Mouse (Mus musculus) kidney, embryonic 14.5 days (tissue): Measurements from ENCODE around the gene Zyg11b. TPM values are rescaled to one million over a fixed set of nuclear protein-coding genes. Genes with fewer than 3 reads are reported as not detected.
A peak's percentile ranks its signal among the peaks of the same experiment; 100 is the strongest.

ENCODE experiments used
- ATAC-seq: fragments of 200-750 bp; cut with Nextera tagmentation; 2 replicates; pipeline ENCODE4 v1.8.0; 2017; ENCODE audit warnings: moderate number of reproducible peaks, mild to moderate bottlenecking, moderate TSS enrichment, moderate library complexity; ENCODE audit not compliant: low FRiP score, low TSS enrichment
- H3K27ac ChIP-seq: fragments of 300-500 bp; sonication (generic); 2 replicates; pipeline ENCODE4 v1.5.1; 2014; ENCODE audit warnings: low read depth, mild to moderate bottlenecking, low read length, moderate library complexity, mixed read lengths
- H3K27me3 ChIP-seq: fragments of 300-500 bp; sonication (generic); 2 replicates; pipeline ENCODE4 v1.6.1; 2014; ENCODE audit warnings: mild to moderate bottlenecking, low read length; ENCODE audit not compliant: control insufficient read depth, insufficient read depth
- H3K36me3 ChIP-seq: fragments of 300-500 bp; sonication (generic); 2 replicates; pipeline ENCODE4 v1.6.1; 2014; ENCODE audit warnings: low read length, mixed read lengths; ENCODE audit not compliant: control insufficient read depth, insufficient read depth
- H3K4me1 ChIP-seq: fragments of 300-500 bp; sonication (generic); 2 replicates; pipeline ENCODE4 v1.6.1; 2014; ENCODE audit warnings: low read length, mixed read lengths; ENCODE audit not compliant: control insufficient read depth, insufficient read depth
- H3K4me2 ChIP-seq: fragments of 300-500 bp; sonication (generic); replicated peaks from 2 replicates; pipeline ENCODE4 v1.6.1; 2014; ENCODE audit warnings: low read depth, mild to moderate bottlenecking, low read length
- H3K4me3 ChIP-seq: fragments of 300-500 bp; sonication (generic); 2 replicates; pipeline ENCODE4 v1.5.1; 2014; ENCODE audit warnings: mild to moderate bottlenecking, low read length
- H3K9ac ChIP-seq: fragments of 300-500 bp; sonication (generic); 2 replicates; pipeline ENCODE4 v1.6.1; 2014; ENCODE audit warnings: low read depth, mild to moderate bottlenecking, low read length, moderate library complexity
- H3K9me3 ChIP-seq: fragments of 300-500 bp; sonication (generic); 2 replicates; pipeline ENCODE4 v1.6.1; 2016; ENCODE audit warnings: low read length; ENCODE audit not compliant: control insufficient read depth
- WGBS: fragments of 180-500 bp; shearing (Covaris S2); extraction: QIAGEN DNeasy Blood & Tissue Kit; methylation state at CpG from one replicate; pipeline ENCODE4 v1.1.7; 2014; 5-methylcytosine and 5-hydroxymethylcytosine counted together
- polyA plus RNA-seq: library from polyadenylated mRNA; unstranded; fragments of >200 nt; fragmentation: Nextera tagmentation; extraction: Ambion mirVana; gene quantifications from 2 replicates; pipeline ENCODE4 v1.2.1, GENCODE M21; 2014

Gene Zyg11b
- polyA plus RNA-seq, 1 experiment from 2014 or later: 17.2 TPM

DNA sequence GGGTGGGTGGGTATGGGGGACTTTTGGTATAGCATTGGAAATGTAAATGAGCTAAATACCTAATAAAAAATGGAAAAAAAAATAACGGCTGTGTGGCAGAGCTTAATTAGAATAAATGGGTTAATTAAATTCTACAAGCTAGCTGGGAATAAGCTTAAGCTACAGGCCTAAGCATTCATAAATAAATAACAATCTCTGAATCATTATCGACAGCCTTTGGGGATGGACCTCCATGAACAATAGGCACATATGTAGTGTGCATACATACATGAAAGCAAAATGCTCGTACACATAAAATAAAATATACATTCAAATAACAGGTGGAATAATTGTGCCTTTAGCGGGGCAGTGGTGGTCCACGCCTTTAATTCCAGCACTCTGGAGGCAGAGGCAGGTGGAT is 78.4 kb downstream of the Zyg11b start:
- Histone ChIP-seq H3K27me3 (peaks cover 6% of the 10 kb centered on the region; the same call in 1 of the 2 replicates), H3K4me1 (no peaks in the 10 kb centered on the region), H3K4me3 (no peak overlapping the region), H3K4me2 (no peak overlapping the region), H3K9me3 (no peaks in the 10 kb centered on the region), H3K36me3 (no peaks in the 10 kb centered on the region), H3K9ac (no peak overlapping the region), H3K27ac (no peak overlapping the region)
- WGBS: 89% methylated on average over 5 of the region's 5 CpGs
- no peak for ATAC-seq

DNA sequence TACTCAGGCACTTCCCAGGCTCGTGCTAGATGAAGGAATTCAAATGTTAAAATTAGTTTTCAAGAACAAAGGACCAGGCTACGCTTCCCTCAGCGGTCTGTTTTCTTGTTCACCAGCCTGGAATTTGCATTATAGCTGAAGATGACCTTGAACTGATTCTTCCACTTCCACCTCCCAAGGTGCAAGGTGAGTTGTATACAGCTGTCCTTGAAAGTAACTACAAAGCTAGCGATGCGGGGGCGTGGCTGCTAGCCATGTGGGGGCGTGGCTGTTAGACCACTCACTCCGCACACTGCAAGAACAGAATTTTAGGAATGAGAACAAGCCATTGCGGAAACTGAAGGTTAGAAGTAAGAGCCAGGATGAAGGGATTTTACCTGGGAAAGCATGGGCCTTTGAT is 81.9 kb downstream of the Zyg11b start:
- no peak overlapping the region for H3K9ac ChIP-seq
- H3K4me1 ChIP-seq: no peaks in the 10 kb centered on the region
- H3K4me2 ChIP-seq: no peak overlapping the region; the same call in 1 of the 2 replicates
- no peak overlapping the region for H3K4me3 ChIP-seq
- 8% methylated on average over 9 of the region's 9 CpGs for WGBS
- peaks cover 15% of the 10 kb centered on the region; the same call in 1 of the 2 replicates for H3K27me3 ChIP-seq
- no peak overlapping the region for H3K27ac ChIP-seq
- H3K9me3 ChIP-seq: no peaks in the 10 kb centered on the region
- no peaks in the 10 kb centered on the region for H3K36me3 ChIP-seq
- ATAC-seq: no peak

DNA sequence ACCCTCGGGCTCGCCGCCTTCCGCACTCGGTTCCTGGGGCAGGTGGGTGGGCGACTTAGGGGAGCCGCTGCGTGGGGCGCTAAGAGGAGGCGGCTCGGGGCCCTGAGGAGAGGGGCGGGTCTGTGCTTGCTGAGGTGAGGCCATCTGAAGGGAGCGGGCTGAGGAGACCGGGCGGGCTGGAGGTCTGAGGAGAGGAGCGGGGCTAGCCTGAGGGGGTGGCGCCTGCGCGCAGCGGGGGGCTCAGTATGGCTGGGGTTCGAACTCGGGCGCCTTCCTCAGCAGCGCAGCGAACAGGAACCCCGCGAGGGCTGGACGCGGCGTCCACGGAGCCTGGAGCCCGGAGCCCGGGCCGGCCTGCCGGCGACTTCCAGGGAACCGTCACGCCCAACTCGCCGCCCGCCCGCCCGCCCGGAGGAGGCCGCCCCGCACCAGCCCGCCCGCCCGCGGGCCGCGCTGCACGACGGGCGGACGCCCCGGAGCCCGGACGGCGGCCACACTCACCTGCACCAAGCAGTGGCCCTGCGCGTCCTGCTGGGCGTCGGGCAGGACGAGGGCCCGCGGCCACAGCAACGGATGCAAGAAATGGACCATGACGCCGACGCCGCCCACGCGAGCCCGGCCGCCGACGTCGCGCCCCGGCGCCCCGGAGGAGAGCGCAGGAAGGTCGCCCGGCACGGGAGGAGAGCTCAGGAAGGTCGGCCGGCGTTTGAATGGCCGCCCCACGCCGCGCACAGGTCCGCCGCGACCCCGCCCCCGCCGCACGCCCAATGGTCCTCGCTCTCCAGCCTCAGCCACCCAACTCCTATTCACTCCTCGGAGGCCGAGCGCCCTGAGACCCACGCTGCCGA is 83.3 kb downstream of the Zyg11b start, which contains the start of gene Zyg11a:
Gene Zyg11a (minus strand): TSS at position 717 of the 848 bp plus-strand sequence.
- H3K4me2 ChIP-seq: peak within 1 kb of the TSS; percentile 61
- WGBS: 1% methylated on average over 71 of the region's 107 CpGs
- H3K27ac ChIP-seq: no peak within 1 kb of the TSS
- H3K4me1 ChIP-seq: no peaks in the 10 kb centered on the region
- peak; percentile 84 for ATAC-seq
- H3K4me3 ChIP-seq: peak within 1 kb of the TSS; percentile 48
- H3K27me3 ChIP-seq: peaks cover 15% of the 10 kb centered on the region; the same call in 1 of the 2 replicates
- H3K36me3 ChIP-seq: no peaks in the 10 kb centered on the region
- peak within 1 kb of the TSS; percentile 45 for H3K9ac ChIP-seq
- H3K9me3 ChIP-seq: no peaks in the 10 kb centered on the region

DNA sequence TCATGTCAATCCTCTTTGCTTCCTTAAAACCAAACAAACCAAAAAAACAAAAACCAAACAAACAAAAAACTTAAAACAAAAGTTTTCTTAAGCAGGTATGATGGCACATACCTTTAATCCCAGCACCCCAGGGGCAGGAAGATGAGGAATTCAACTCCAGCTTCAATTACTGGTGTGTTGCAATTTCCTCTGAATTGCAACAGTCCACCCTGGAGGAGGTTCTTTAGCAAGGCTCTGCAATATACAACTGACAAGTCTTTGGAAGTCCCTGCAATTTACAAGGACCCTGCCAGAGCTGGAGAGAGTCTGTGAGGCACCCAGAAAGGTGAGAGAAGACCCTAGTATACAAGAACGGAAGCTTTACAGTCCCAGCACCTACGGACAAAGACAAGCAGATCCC is 87.9 kb downstream of the Zyg11b start:
- no peak overlapping the region for H3K27ac ChIP-seq
- H3K4me1 ChIP-seq: no peaks in the 10 kb centered on the region
- no peaks in the 10 kb centered on the region for H3K36me3 ChIP-seq
- no peak overlapping the region for H3K4me2 ChIP-seq
- H3K27me3 ChIP-seq: peaks cover 15% of the 10 kb centered on the region; the same call in 1 of the 2 replicates
- no peak overlapping the region for H3K9ac ChIP-seq
- H3K9me3 ChIP-seq: no peaks in the 10 kb centered on the region
- no peak for ATAC-seq
- WGBS: 83% methylated on average over 2 of the region's 2 CpGs
- no peak overlapping the region for H3K4me3 ChIP-seq

DNA sequence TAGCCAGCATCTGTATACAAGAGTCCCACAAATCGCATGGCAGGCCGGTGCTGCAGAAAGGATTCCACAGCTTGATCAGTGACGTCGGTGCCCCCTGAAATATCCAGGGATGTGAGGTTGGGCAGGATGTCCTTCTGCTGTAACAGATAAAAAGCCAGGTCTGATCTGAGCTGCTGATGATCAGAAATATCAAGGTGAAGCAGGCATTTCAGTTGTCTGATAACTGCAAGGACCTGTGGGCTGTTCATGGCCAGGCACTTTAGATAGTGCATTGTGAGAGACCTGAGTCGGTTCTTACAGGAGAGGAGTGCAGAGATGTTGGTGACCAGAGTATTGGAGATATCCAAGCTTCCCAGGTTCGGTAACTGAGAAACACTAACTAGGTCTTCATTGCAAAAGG is 96.3 kb downstream of the Zyg11b start:
- H3K27me3 ChIP-seq: no peaks in the 10 kb centered on the region
- WGBS: 91% methylated on average over 6 of the region's 6 CpGs
- H3K36me3 ChIP-seq: no peaks in the 10 kb centered on the region
- H3K9me3 ChIP-seq: no peaks in the 10 kb centered on the region
- no peaks in the 10 kb centered on the region for H3K4me1 ChIP-seq
- no peak for ATAC-seq
- no peak overlapping the region for H3K9ac ChIP-seq
- no peak overlapping the region for H3K4me3 ChIP-seq
- H3K4me2 ChIP-seq: no peak overlapping the region
- no peak overlapping the region for H3K27ac ChIP-seq

DNA sequence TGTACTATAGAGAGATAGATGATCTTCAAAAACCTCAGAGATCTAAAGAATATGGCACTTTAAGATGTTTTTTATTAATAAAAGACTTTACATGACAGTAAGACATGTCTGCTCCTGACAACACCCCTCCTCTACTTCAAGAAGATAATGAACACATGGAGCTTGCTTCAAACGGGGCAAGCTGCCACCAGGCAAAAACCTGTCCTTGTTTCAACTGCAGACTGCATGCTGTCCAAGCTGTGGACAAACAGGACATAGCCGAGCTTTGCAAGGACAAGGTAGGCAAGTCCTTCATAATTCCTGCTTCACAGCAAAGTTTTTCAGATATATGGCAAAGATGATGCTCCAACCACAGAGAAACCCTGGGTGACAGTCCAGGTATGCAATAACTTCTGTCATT is 101.7 kb downstream of the Zyg11b start:
- ATAC-seq: no peak
- Histone ChIP-seq H3K36me3 (no peaks in the 10 kb centered on the region), H3K27me3 (no peaks in the 10 kb centered on the region), H3K27ac (no peak overlapping the region), H3K9me3 (no peaks in the 10 kb centered on the region), H3K4me3 (no peak overlapping the region), H3K4me1 (no peaks in the 10 kb centered on the region), H3K4me2 (no peak overlapping the region), H3K9ac (no peak overlapping the region)
- WGBS: 66% methylated on average over 2 of the region's 2 CpGs

DNA sequence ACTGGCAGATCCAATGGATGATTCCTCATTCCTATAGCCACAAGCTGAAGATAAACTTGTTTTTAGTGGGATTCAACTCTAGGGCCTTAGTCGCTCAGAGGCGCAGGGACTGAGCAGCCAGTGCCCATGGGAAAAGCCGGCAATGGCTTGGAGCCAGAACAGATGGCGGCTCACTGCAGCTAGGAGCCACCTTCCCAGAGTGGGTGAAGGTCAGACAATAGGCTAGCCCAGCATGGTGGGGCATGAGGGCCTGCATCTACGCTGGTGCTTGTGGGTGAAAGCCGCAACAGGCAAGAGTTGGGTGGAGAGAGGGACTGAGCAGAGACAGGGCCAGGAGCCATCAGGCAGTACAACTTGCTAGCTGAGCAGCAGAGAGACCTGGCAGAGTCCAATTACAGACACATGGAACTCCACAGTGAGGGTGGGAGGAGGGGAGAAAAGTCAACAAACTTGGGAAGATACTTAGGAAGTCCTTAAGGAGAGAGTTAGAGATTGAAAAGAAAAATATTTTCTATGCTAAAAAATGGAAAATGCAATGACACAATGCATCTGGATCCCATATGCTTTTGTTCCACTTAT is 104.5 kb downstream of the Zyg11b start:
- Histone ChIP-seq H3K27ac (no peak overlapping the region), H3K4me3 (no peak overlapping the region), H3K9me3 (no peaks in the 10 kb centered on the region), H3K9ac (no peak overlapping the region), H3K4me1 (no peaks in the 10 kb centered on the region), H3K4me2 (no peak overlapping the region), H3K36me3 (no peaks in the 10 kb centered on the region), H3K27me3 (no peaks in the 10 kb centered on the region)
- ATAC-seq: 0 out of 2 replicates have a peak, but pooled peaks have one; percentile 64
- 53% methylated on average over 6 of the region's 6 CpGs for WGBS

DNA sequence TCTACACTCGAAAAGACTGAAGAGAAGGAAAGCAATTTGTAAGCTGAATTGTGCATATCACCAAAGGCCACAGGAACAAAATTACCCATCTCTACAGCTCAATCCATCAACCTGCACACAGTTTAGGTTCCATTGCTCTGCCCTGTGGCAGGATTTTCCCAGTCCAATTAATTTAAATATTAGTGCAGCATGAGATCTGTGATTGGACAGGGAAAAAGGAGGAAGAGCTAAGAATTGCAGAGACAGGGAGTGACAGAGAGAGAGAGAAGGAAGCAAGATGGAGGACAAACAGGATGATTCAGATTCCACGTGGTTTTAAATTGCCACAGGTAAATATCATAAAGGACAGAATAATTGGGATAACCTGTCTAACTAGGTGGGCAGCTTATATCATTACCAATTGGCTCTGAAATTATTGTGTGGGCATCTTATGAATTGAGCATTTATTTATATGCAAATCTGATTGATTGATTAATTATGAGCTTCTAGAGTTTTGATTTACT is 108.0 kb downstream of the Zyg11b start:
- H3K27ac ChIP-seq: no peak overlapping the region
- no peak for ATAC-seq
- no peaks in the 10 kb centered on the region for H3K27me3 ChIP-seq
- H3K36me3 ChIP-seq: no peaks in the 10 kb centered on the region
- no peak overlapping the region for H3K9ac ChIP-seq
- WGBS: 80% methylated on average over 2 of the region's 2 CpGs
- no peak overlapping the region for H3K4me3 ChIP-seq
- no peaks in the 10 kb centered on the region for H3K9me3 ChIP-seq
- no peaks in the 10 kb centered on the region for H3K4me1 ChIP-seq
- no peak overlapping the region for H3K4me2 ChIP-seq

DNA sequence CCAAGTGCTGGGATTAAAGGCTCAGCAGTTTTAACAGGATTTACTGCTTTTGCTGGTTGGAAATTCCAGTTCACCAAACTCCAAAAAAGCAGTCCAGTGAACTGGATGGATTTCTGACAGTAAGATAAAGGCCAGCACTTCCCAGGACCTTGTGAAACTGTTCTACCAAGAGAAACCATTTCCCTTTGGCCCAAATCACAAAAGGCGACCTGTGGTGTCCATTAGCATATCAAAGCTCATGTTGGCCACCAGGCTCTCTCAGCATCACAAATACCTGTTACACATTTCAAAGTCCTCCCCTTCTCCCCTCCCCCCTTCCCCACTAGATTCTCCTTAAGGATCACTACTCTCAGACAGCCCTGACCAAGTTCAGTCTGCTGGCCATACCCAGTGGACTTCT is 118.6 kb downstream of the Zyg11b start:
- Histone ChIP-seq H3K4me3 (no peak overlapping the region), H3K9ac (no peak overlapping the region), H3K36me3 (no peaks in the 10 kb centered on the region; the same call in 1 of the 2 replicates), H3K4me1 (no peaks in the 10 kb centered on the region), H3K9me3 (no peaks in the 10 kb centered on the region), H3K27me3 (no peaks in the 10 kb centered on the region), H3K27ac (no peak overlapping the region), H3K4me2 (no peak overlapping the region)
- no peak for ATAC-seq
- WGBS: 68% methylated on average over 1 of the region's 1 CpGs
